Mouse (Mus musculus): ENCODE measurements around the gene Olfr389. TPM values are rescaled to one million over a fixed set of nuclear protein-coding genes. Genes with fewer than 3 reads are reported as not detected.

The Olfr389 gene
- not detected in 2 replicates for polyA plus RNA-seq (2015; fragmentation: Nextera tagmentation; extraction: Ambion mirVana)

DNA sequence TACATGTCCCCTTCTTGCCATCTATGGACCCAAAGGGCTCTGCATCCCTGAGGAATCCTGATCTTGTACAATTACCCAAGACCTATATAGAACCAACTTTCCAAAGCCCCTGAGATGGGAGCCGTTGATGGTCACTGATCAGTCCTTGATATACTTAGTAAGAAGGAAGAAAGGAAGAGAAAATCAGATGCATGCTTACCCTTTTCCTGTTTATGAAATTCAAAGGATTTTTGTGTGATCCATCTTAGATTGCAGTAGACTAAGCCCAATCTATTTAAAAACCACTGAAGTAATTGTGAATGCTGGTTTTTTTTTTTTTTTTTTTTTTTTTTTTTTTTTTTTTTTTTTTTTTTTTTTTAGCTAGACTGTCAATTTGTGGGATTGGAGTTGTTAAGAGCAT lies at the start of gene Olfr389:
TSS of gene Olfr389 (minus strand) at position 101 of the 400 bp plus-strand sequence.
- Histone ChIP-seq H3K4me3 (replicated peaks) (no peak within 1 kb of the TSS), H3K4me1 (replicated peaks) (no peaks in the 10 kb centered on the region), H3K9ac (no peak within 1 kb of the TSS), H3K9me3 (replicated peaks) (no peaks in the 10 kb centered on the region), H3K36me3 (no peaks in the 10 kb centered on the region), H3K27me3 (no peaks in the 10 kb centered on the region), H3K27ac (no peak within 1 kb of the TSS), H3K4me2 (no peak within 1 kb of the TSS)
- DNase-seq, result no peak
- 48% methylated on average over 1 of the region's 1 CpGs for WGBS (ENCODE audit: insufficient replicate concordance)
- no peak for ATAC-seq (ENCODE audit: low read depth)

DNA sequence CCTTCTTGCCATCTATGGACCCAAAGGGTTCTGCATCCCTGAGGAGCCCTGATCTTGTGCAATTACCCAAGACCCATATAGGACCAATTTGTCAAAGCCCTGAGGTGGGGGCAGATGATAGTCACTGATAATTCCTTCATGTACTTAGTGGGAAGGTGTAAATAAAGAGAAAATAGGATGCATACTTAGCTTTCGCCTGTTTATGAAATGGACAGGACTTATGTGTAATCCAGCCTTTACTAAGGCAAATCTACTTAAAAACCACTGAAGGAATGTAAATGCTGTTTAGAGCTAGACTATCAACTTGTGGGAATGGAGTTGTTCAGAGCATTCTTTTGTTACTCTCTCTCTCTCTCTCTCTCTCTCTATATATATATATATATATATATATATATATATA lies 36.4 kb upstream of the Olfr389 start, which contains the start of gene Olfr392:
TSS of gene Olfr392 (minus strand) at position 101 of the 400 bp plus-strand sequence.
- Histone ChIP-seq H3K4me2 (no peak within 1 kb of the TSS), H3K27me3 (no peaks in the 10 kb centered on the region), H3K36me3 (no peaks in the 10 kb centered on the region), H3K4me3 (replicated peaks) (no peak within 1 kb of the TSS), H3K9ac (no peak within 1 kb of the TSS), H3K9me3 (replicated peaks) (no peaks in the 10 kb centered on the region), H3K4me1 (replicated peaks) (no peaks in the 10 kb centered on the region), H3K27ac (no peak within 1 kb of the TSS)
- ATAC-seq (ENCODE audit: low read depth) (no peak), DNase-seq (no peak)
- 78% methylated on average over 1 of the region's 1 CpGs for WGBS (ENCODE audit: insufficient replicate concordance)

DNA sequence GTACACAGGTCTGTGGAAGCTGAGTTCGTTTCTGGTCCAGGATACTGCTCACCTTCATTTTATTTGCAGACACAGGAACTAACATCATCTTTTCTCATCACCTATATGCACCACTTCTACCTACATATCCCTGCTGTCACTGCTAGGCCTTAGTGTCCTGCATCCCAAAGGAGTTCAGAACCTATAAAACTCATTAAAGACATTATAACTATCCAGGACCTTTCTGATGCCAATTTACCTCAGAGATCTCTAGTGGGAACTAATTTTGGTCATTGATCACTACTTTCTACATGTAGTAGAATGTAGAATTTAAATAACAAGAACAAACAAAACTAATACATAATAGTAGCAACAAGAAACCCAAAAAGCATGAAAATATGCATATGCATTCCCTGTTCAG lies 22.4 kb upstream of the Olfr389 start, which contains the start of gene Olfr391-ps:
TSS of gene Olfr391-ps (minus strand) at position 101 of the 400 bp plus-strand sequence.
- 8% methylated on average over 1 of the region's 1 CpGs for WGBS (ENCODE audit: insufficient replicate concordance)
- ATAC-seq (ENCODE audit: low read depth) (no peak), DNase-seq (no peak)
- Histone ChIP-seq H3K4me1 (replicated peaks) (no peaks in the 10 kb centered on the region), H3K9ac (no peak within 1 kb of the TSS), H3K9me3 (replicated peaks) (no peaks in the 10 kb centered on the region), H3K4me3 (replicated peaks) (no peak within 1 kb of the TSS), H3K36me3 (no peaks in the 10 kb centered on the region), H3K4me2 (no peak within 1 kb of the TSS), H3K27me3 (no peaks in the 10 kb centered on the region), H3K27ac (no peak within 1 kb of the TSS)

DNA sequence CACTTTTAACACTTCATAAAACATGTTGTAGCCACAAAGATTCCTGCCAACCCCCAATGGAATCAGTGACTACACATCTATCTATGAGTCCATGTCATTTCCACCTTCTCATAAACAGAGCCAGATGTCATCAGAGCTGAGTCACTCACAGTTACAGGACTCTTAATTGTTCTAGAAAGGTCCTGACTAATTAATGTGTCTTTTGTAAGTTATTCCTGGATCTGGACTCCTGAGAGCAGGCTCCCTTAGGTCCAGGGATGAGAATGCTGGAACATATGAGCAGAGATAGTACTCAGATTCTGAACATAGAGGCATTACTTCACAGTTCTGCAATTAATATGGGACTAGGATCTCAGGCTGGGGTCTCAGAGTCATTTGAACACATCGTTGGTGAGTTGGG lies 2.2 kb upstream of the Olfr389 start, which contains the start of gene Olfr390:
TSS of gene Olfr390 (plus strand) at position 301 of the 400 bp plus-strand sequence.
- H3K9me3 ChIP-seq (replicated peaks), result no peaks in the 10 kb centered on the region
- H3K4me2 ChIP-seq, result no peak within 1 kb of the TSS
- no peak within 1 kb of the TSS for H3K9ac ChIP-seq
- 45% methylated on average over 1 of the region's 1 CpGs for WGBS (ENCODE audit: insufficient replicate concordance)
- H3K27me3 ChIP-seq, result no peaks in the 10 kb centered on the region
- no peak within 1 kb of the TSS for H3K27ac ChIP-seq
- no peaks in the 10 kb centered on the region for H3K36me3 ChIP-seq
- DNase-seq (no peak), ATAC-seq (ENCODE audit: low read depth) (no peak)
- no peaks in the 10 kb centered on the region for H3K4me1 ChIP-seq (replicated peaks)
- no peak within 1 kb of the TSS for H3K4me3 ChIP-seq (replicated peaks)

DNA sequence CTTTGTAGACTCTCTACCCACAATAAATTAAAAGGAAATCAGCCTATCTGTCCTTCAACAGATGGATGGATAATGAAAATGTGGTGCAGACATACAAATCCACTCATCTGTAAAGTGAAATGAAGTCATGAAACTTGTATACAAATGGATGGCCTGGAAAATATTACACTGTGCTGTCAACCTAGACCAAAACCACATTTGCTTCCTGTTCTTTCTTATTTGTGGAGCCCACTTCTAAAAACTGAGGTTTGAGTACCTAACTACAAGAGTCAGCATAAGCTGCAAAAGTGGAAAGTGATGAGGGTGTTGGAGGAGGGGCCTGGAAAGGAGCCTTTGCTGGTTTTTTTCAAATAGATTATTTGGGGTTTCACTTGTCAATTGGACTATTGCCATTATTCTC lies 21.4 kb downstream of the Olfr389 start:
- no peak for ATAC-seq (ENCODE audit: low read depth)
- Histone ChIP-seq H3K4me3 (replicated peaks) (no peak overlapping the region), H3K4me2 (no peak overlapping the region), H3K27me3 (no peaks in the 10 kb centered on the region), H3K9ac (no peak overlapping the region), H3K9me3 (replicated peaks) (no peaks in the 10 kb centered on the region; the same call in 1 of the 2 replicates), H3K4me1 (replicated peaks) (no peaks in the 10 kb centered on the region), H3K27ac (no peak overlapping the region), H3K36me3 (no peaks in the 10 kb centered on the region)
- DNase-seq, result no peak

Other genes with a start within 250 kb of the Olfr389 start
- not detected in 2 replicates for gene Olfr385, start 187.7 kb downstream of the Olfr389 start, polyA plus RNA-seq (2015; fragmentation: Nextera tagmentation; extraction: Ambion mirVana)
- not detected in 2 replicates for gene Olfr384, start 182.1 kb downstream of the Olfr389 start, polyA plus RNA-seq (2015; fragmentation: Nextera tagmentation; extraction: Ambion mirVana)
- gene Zfp735, start 91.9 kb downstream of the Olfr389 start, polyA plus RNA-seq (2015; fragmentation: Nextera tagmentation; extraction: Ambion mirVana), result not detected in 2 replicates
- not detected in 2 replicates for gene Olfr390, start 2.3 kb upstream of the Olfr389 start, polyA plus RNA-seq (2015; fragmentation: Nextera tagmentation; extraction: Ambion mirVana)
- not detected in 2 replicates for gene Olfr391-ps, start 22.3 kb upstream of the Olfr389 start, polyA plus RNA-seq (2015; fragmentation: Nextera tagmentation; extraction: Ambion mirVana)
- not detected in 2 replicates for gene Olfr392, start 36.3 kb upstream of the Olfr389 start, polyA plus RNA-seq (2015; fragmentation: Nextera tagmentation; extraction: Ambion mirVana)
- gene Olfr393, start 70.7 kb upstream of the Olfr389 start, polyA plus RNA-seq (2015; fragmentation: Nextera tagmentation; extraction: Ambion mirVana), result not detected in 2 replicates
- not detected in 2 replicates for gene Olfr394, start 110.1 kb upstream of the Olfr389 start, polyA plus RNA-seq (2015; fragmentation: Nextera tagmentation; extraction: Ambion mirVana)
- gene Olfr395, start 128.6 kb upstream of the Olfr389 start, polyA plus RNA-seq (2015; fragmentation: Nextera tagmentation; extraction: Ambion mirVana), result not detected in 2 replicates
- gene Olfr23, start 156.0 kb upstream of the Olfr389 start, polyA plus RNA-seq (2015; fragmentation: Nextera tagmentation; extraction: Ambion mirVana), result not detected in 2 replicates
- not detected in 2 replicates for gene Olfr397, start 180.1 kb upstream of the Olfr389 start, polyA plus RNA-seq (2015; fragmentation: Nextera tagmentation; extraction: Ambion mirVana)
- gene Olfr398, start 209.7 kb upstream of the Olfr389 start, polyA plus RNA-seq (2015; fragmentation: Nextera tagmentation; extraction: Ambion mirVana), result not detected in 2 replicates

Data from liver, embryonic 13.5 days (tissue).